Mouse (Mus musculus) stomach, postnatal 0 days (tissue): ENCODE measurements around the gene Ovol3. TPM values are rescaled to one million over a fixed set of nuclear protein-coding genes. Genes with fewer than 3 reads are reported as not detected.
A peak's percentile ranks its signal among the peaks of the same experiment; 100 is the strongest.

Experiments
- ATAC-seq: fragments of 200-750 bp; cut with Nextera tagmentation; 2 replicates; pipeline ENCODE4 v1.8.0; 2017; ENCODE audit not compliant: low FRiP score, low TSS enrichment
- DNase-seq: peaks from one replicate; pipeline ENCODE4 v3.0.0-alpha.2; 2016; ENCODE audit warnings: low spot score
- H3K27ac ChIP-seq: fragments of 300-500 bp; sonication (generic); replicated peaks from 2 replicates; pipeline ENCODE4 v1.5.1; 2014; ENCODE audit warnings: mild to moderate bottlenecking, control low read depth
- H3K27me3 ChIP-seq: fragments of 300-500 bp; sonication (generic); 2 replicates; pipeline ENCODE4 v1.6.1; 2014; ENCODE audit warnings: low read length; ENCODE audit not compliant: control insufficient read depth, insufficient read depth
- H3K36me3 ChIP-seq: fragments of 300-500 bp; sonication (generic); 2 replicates; pipeline ENCODE4 v1.6.1; 2014; ENCODE audit warnings: low read length, mixed read lengths; ENCODE audit not compliant: control insufficient read depth, insufficient read depth
- H3K4me1 ChIP-seq: fragments of 300-500 bp; sonication (generic); replicated peaks from 2 replicates; pipeline ENCODE4 v1.6.1; 2014; ENCODE audit warnings: antibody characterized with exemption; ENCODE audit not compliant: control insufficient read depth, insufficient read depth
- H3K4me2 ChIP-seq: fragments of 300-500 bp; sonication (generic); replicated peaks from 2 replicates; pipeline ENCODE4 v1.6.1; 2014; ENCODE audit warnings: low read depth, mild to moderate bottlenecking, control low read depth, moderate library complexity
- H3K4me3 ChIP-seq: fragments of 300-500 bp; sonication (generic); 2 replicates; pipeline ENCODE4 v1.5.1; 2014; ENCODE audit warnings: low read depth, low read length, control low read depth
- H3K9ac ChIP-seq: fragments of 300-500 bp; sonication (generic); 2 replicates; pipeline ENCODE4 v1.6.1; 2014; ENCODE audit warnings: mild to moderate bottlenecking, low read length, control low read depth, mixed read lengths
- H3K9me3 ChIP-seq: fragments of 300-500 bp; sonication (generic); 2 replicates; pipeline ENCODE4 v1.6.1; 2016; ENCODE audit warnings: low read length; ENCODE audit not compliant: control insufficient read depth
- CTCF ChIP-seq: IDR thresholded peaks from 2 replicates; pipeline ENCODE4 v1.5.1; 2016; ENCODE audit warnings: antibody characterized with exemption, low read depth, mild to moderate bottlenecking, moderate library complexity
- EP300 ChIP-seq: optimal IDR thresholded peaks from 2 replicates; pipeline ENCODE3; 2016; ENCODE audit warnings: antibody characterized with exemption
- WGBS: fragments of 180-500 bp; shearing (Covaris S2); extraction: QIAGEN DNeasy Blood & Tissue Kit; methylation state at CpG from one replicate; pipeline ENCODE4 v1.1.7; 2014; 5-methylcytosine and 5-hydroxymethylcytosine counted together
- polyA plus RNA-seq: library from polyadenylated mRNA; unstranded; fragments of >200 nt; fragmentation: Nextera tagmentation; extraction: Ambion mirVana; gene quantifications from 2 replicates; pipeline ENCODE4 v1.2.1, GENCODE M21; 2015

The Ovol3 gene
- polyA plus RNA-seq, 1 experiment from 2014 or later: not detected

DNA sequence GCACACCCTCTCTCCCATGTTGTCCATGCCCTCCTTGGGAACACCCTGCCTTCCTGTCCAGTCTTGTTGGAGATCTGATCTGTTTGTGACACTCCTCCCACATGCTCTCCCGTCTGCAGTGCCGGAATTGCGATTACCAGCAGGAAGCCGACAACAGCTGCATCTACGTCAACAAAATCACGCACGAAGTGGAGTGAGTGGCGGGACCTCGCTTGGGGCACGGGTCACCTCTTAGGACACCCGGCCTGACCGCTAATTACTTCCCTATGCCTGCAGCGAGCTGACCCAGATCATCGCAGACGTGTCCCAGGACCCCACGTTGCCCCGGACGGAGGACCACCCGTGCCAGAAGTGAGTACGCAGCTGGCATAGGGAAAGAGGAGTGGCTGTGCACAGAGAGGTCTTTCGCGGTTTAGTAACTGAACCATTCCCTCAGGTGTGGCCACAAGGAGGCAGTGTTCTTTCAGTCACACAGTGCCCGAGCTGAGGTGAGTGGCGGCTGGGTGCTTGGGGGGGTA lies 2.8 kb downstream of the Ovol3 start:
- H3K27me3 ChIP-seq: no peaks in the 10 kb centered on the region
- peak overlapping the region; percentile 71 for H3K4me3 ChIP-seq
- no peak for TF ChIP-seq EP300
- peak; percentile 78 for TF ChIP-seq CTCF
- ATAC-seq: peak; percentile 52
- H3K9me3 ChIP-seq: no peaks in the 10 kb centered on the region
- no peaks in the 10 kb centered on the region; the same call in 1 of the 2 replicates for H3K4me1 ChIP-seq
- 0 out of 2 replicates have a peak, but pooled peaks cover 3% of the 10 kb centered on the region for H3K36me3 ChIP-seq
- H3K9ac ChIP-seq: peak overlapping the region; percentile 79
- peak overlapping the region; percentile 71 for H3K4me2 ChIP-seq
- H3K27ac ChIP-seq: peak overlapping the region; percentile 93
- WGBS: 6% methylated on average over 24 of the region's 24 CpGs
- peak; percentile 78 for DNase-seq

DNA sequence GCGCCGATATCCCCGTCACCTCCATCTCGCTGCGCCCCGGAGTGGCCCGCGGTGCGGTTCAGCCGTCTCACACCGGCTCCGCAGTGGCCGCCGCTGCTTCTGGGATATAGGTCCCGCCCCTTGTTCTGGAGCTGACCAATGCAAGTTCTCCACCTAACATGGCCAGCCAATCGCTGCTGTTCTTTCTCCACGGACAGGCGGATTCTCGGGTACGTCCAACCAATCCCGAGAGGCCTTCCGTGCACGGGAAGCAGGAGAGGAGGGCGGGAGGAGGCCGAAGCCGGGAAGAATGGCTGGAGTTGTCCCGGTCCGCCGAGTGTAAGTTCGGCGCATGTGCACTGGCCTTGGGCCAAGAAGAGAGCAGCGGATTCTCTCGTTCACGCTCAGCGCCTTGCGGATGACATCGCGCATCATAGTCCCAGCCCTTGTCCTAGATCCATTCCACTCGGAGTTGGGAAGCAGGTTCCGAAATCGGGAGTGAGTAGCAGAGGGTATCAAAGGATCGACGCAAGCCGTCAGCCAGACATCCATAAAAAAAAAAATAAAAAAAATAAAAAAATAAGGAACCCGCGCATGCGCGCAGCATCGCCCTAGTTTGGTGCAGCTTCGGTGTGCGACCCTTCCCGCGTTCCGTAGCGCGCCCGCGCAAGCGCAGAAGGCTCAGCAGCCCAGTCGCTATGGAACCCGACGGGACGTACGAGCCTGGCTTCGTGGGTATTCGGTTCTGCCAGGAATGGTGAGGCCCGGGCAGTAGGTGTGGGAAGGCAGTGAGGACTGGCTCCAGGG lies 3.7 kb downstream of the Ovol3 start, which contains the start of the genes Polr2i and Tbcb:
Polr2i (plus strand) TSS at position 280 of the 786 bp plus-strand sequence.
Tbcb (minus strand) TSS at position 604 of the 786 bp plus-strand sequence.
- peak; percentile 96 for ATAC-seq
- Histone ChIP-seq H3K9ac (peak within 1 kb of the TSS; percentile 79), H3K9me3 (no peaks in the 10 kb centered on the region), H3K4me1 (no peaks in the 10 kb centered on the region; the same call in 1 of the 2 replicates), H3K36me3 (0 out of 2 replicates have a peak, but pooled peaks cover 6% of the 10 kb centered on the region), H3K27ac (peak within 1 kb of the TSS; percentile 93), H3K4me2 (peak within 1 kb of the TSS; percentile 77), H3K27me3 (no peaks in the 10 kb centered on the region), H3K4me3 (peak within 1 kb of the TSS; percentile 71)
- under 1% methylated on average over 67 of the region's 67 CpGs for WGBS
- DNase-seq: peak; percentile 98
- no peak for TF ChIP-seq EP300
- no peak for TF ChIP-seq CTCF

GRCm38 (mm10) chr7:30231328-30231668 lies 4.2 kb downstream of the Ovol3 start:
- WGBS: under 1% methylated on average over 16 of the region's 16 CpGs
- Histone ChIP-seq H3K27ac (no peak overlapping the region; the same call in none of the 2 replicates), H3K4me1 (no peaks in the 10 kb centered on the region; the same call in 1 of the 2 replicates), H3K4me3 (peak overlapping the region; percentile 71), H3K9me3 (no peaks in the 10 kb centered on the region), H3K4me2 (peak overlapping the region; percentile 77), H3K9ac (peak overlapping the region; percentile 71), H3K27me3 (no peaks in the 10 kb centered on the region), H3K36me3 (peaks cover 9% of the 10 kb centered on the region; the same call in 1 of the 2 replicates)
- ATAC-seq: no peak
- DNase-seq: no peak
- no peak for TF ChIP-seq EP300
- no peak for TF ChIP-seq CTCF

GRCm38 (mm10) chr7:30224206-30224605 lies 11.3 kb downstream of the Ovol3 start:
- DNase-seq (no peak), ATAC-seq (no peak)
- Histone ChIP-seq H3K27me3 (no peaks in the 10 kb centered on the region), H3K36me3 (peaks cover 12% of the 10 kb centered on the region; the same call in 1 of the 2 replicates), H3K4me3 (no peak overlapping the region), H3K4me2 (no peak overlapping the region), H3K9me3 (no peaks in the 10 kb centered on the region), H3K9ac (no peak overlapping the region), H3K27ac (no peak overlapping the region), H3K4me1 (peaks cover under 1% of the 10 kb centered on the region; the same call in 1 of the 2 replicates)
- WGBS: 91% methylated on average over 12 of the region's 12 CpGs
- TF ChIP-seq CTCF: no peak
- TF ChIP-seq EP300: no peak

DNA sequence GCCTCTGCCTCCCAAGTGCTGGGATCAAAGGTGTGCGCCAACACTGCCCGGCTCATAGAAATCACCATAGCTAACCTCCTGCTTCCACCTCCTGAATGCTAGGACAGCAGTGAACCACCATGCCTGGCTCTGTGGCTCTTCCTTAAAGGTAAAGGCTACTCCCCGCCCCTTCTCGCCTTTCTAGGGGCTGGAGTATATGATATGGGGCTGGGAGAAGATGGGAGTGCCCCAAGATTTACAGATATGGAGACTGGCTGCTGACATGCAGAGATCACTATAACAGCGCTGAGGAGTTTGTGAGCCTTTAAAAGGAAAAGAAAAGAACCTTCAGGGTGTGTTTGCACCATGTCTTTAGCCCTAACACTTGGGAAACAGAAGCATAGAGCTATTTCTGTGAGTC lies 13.3 kb downstream of the Ovol3 start:
- 91% methylated on average over 5 of the region's 5 CpGs for WGBS
- no peak overlapping the region for H3K4me2 ChIP-seq
- peaks cover 12% of the 10 kb centered on the region; the same call in 1 of the 2 replicates for H3K36me3 ChIP-seq
- peaks cover 3% of the 10 kb centered on the region; the same call in 1 of the 2 replicates for H3K4me1 ChIP-seq
- H3K27me3 ChIP-seq: no peaks in the 10 kb centered on the region
- H3K4me3 ChIP-seq: no peak overlapping the region
- H3K27ac ChIP-seq: no peak overlapping the region
- TF ChIP-seq CTCF: no peak
- TF ChIP-seq EP300: no peak
- no peaks in the 10 kb centered on the region for H3K9me3 ChIP-seq
- ATAC-seq (no peak), DNase-seq (no peak)
- H3K9ac ChIP-seq: no peak overlapping the region
